Mouse (Mus musculus) c-Kit-negative CD71-positive TER-119-positive erythroid progenitor cells, embryonic 14.5 days (primary cell): ENCODE results near the gene Phgr1.

ENCODE experiments used
- DNase-seq: peaks from one replicate; pipeline ENCODE4 v3.0.0-alpha.2; 2013; ENCODE audit warnings: low read depth, low spot score

Gene Phgr1

GRCm38 (mm10) chr2:118772158-118772874 is at the start of gene Phgr1:
Gene Phgr1, plus strand, starts transcription at chr2:118772769.
- no peak for DNase-seq

GRCm38 (mm10) chr2:118723693-118724486 is 48.7 kb upstream of the Phgr1 start:
- DNase-seq, result no peak

- no peak for DNase-seq
Measured at GRCm38 (mm10) chr2:118725511-118725910, 47.1 kb upstream of the Phgr1 start.

GRCm38 (mm10) chr2:118726873-118727272 is 45.7 kb upstream of the Phgr1 start:
- no peak for DNase-seq

GRCm38 (mm10) chr2:118727911-118728310 is 44.7 kb upstream of the Phgr1 start:
- DNase-seq, result no peak

GRCm38 (mm10) chr2:118728337-118728736 is 44.2 kb upstream of the Phgr1 start, which contains the start of gene Plcb2:
Gene Plcb2, minus strand, starts transcription at chr2:118728438.
- no peak for DNase-seq

- no peak for DNase-seq
Measured at GRCm38 (mm10) chr2:118729194-118729593, 43.4 kb upstream of the Phgr1 start.

GRCm38 (mm10) chr2:118729816-118730621 is 42.5 kb upstream of the Phgr1 start:
- no peak for DNase-seq

GRCm38 (mm10) chr2:118730622-118730915 is 42.0 kb upstream of the Phgr1 start:
- DNase-seq, result no peak

- no peak for DNase-seq
Measured at GRCm38 (mm10) chr2:118731981-118732380, 40.6 kb upstream of the Phgr1 start.

- no peak for DNase-seq
Measured at GRCm38 (mm10) chr2:118733341-118733740, 39.2 kb upstream of the Phgr1 start.

GRCm38 (mm10) chr2:118740341-118740740 is 32.2 kb upstream of the Phgr1 start:
- DNase-seq, result no peak

GRCm38 (mm10) chr2:118741183-118741582 is 31.4 kb upstream of the Phgr1 start:
- no peak for DNase-seq

- peak; percentile 54 for DNase-seq
Measured at GRCm38 (mm10) chr2:118743261-118743943, 29.2 kb upstream of the Phgr1 start.

- no peak for DNase-seq
Measured at GRCm38 (mm10) chr2:118744621-118745020, 27.9 kb upstream of the Phgr1 start.

- peak; percentile 64 for DNase-seq
Measured at GRCm38 (mm10) chr2:118745232-118745884, 27.2 kb upstream of the Phgr1 start, which contains the start of gene Inafm2. Gene Inafm2, plus strand, starts transcription at chr2:118745758.

GRCm38 (mm10) chr2:118745915-118746901 is 26.4 kb upstream of the Phgr1 start:
- no peak for DNase-seq

- DNase-seq, result no peak
Measured at GRCm38 (mm10) chr2:118747301-118747960, 25.1 kb upstream of the Phgr1 start.

GRCm38 (mm10) chr2:118749341-118749884 is 23.2 kb upstream of the Phgr1 start:
- DNase-seq, result no peak
